Mouse (Mus musculus) hindbrain, embryonic 12.5 days (tissue): Measurements from ENCODE around the gene B3galt4. TPM values are rescaled to one million over a fixed set of nuclear protein-coding genes. Genes with fewer than 3 reads are reported as not detected.
"Not testable (repeated sequence)": the region's sequence is repeated elsewhere in the genome, so short reads cannot be mapped to it uniquely, and the experiment has no call there.

ENCODE experiments used
- ATAC-seq: fragments of 200-750 bp; cut with Nextera tagmentation; 2 replicates; pipeline ENCODE4 v1.8.0; 2017; ENCODE audit warnings: moderate TSS enrichment; ENCODE audit not compliant: low FRiP score
- H3K27ac ChIP-seq: fragments of 300-500 bp; sonication (generic); 2 replicates; pipeline ENCODE4 v1.5.1; 2016; ENCODE audit warnings: mild to moderate bottlenecking
- H3K27me3 ChIP-seq: fragments of 300-500 bp; sonication (generic); 2 replicates; pipeline ENCODE4 v1.6.1; 2016; ENCODE audit warnings: mild to moderate bottlenecking
- H3K36me3 ChIP-seq: fragments of 300-500 bp; sonication (generic); 2 replicates; pipeline ENCODE4 v1.6.1; 2016; ENCODE audit warnings: mild to moderate bottlenecking
- H3K4me1 ChIP-seq: fragments of 300-500 bp; sonication (generic); 2 replicates; pipeline ENCODE4 v1.6.1; 2016
- H3K4me2 ChIP-seq: fragments of 300-500 bp; sonication (generic); replicated peaks from 2 replicates; pipeline ENCODE4 v1.6.1; 2016; ENCODE audit warnings: mild to moderate bottlenecking
- H3K4me3 ChIP-seq: fragments of 300-500 bp; sonication (generic); 2 replicates; pipeline ENCODE4 v1.5.1; 2016; ENCODE audit warnings: mild to moderate bottlenecking
- H3K9ac ChIP-seq: fragments of 300-500 bp; sonication (generic); 2 replicates; pipeline ENCODE4 v1.6.1; 2016; ENCODE audit warnings: mild to moderate bottlenecking, moderate library complexity
- H3K9me3 ChIP-seq: fragments of 300-500 bp; sonication (generic); replicated peaks from 2 replicates; pipeline ENCODE4 v1.6.1; 2016; ENCODE audit warnings: mild to moderate bottlenecking
- WGBS: fragments of 180-500 bp; shearing (Covaris S2); methylation state at CpG from one replicate; pipeline ENCODE4 v1.1.7; 2016; 5-methylcytosine and 5-hydroxymethylcytosine counted together
- polyA plus RNA-seq: library from polyadenylated mRNA; unstranded; fragments of >200 nt; fragmentation: Nextera tagmentation; extraction: Ambion mirVana; gene quantifications from 2 replicates; pipeline ENCODE4 v1.2.1, GENCODE M21; 2016

Gene B3galt4
- polyA plus RNA-seq = 9.9 TPM in 2 replicates

- under 1% methylated on average over 45 of the region's 45 CpGs for WGBS
- no peaks in the 10 kb centered on the region for H3K27me3 ChIP-seq
Measured at GRCm38 (mm10) chr17:33951021-33951946, at the start of gene B3galt4. TSS of gene B3galt4 (minus strand) at chr17:33951488.

GRCm38 (mm10) chr17:34000796-34001195 is 49.5 kb upstream of the B3galt4 start:
- not testable (repeated sequence) for H3K4me2 ChIP-seq, H3K9ac ChIP-seq, H3K27ac ChIP-seq, H3K9me3 ChIP-seq, ATAC-seq, H3K36me3 ChIP-seq
- Histone ChIP-seq H3K4me1 (peaks cover 14% of the 10 kb centered on the region), H3K27me3 (peaks cover 49% of the 10 kb centered on the region), H3K4me3 (peak overlapping the region; percentile 53; the same call in 1 of the 2 replicates)
- 42% methylated on average over 2 of the region's 2 CpGs for WGBS

More at GRCm38 (mm10) chr17:33951021-33951946, at the start of gene B3galt4:
- peak within 1 kb of the TSS; percentile 74 for H3K9ac ChIP-seq
- H3K4me1 ChIP-seq = peaks cover 56% of the 10 kb centered on the region
- no peaks in the 10 kb centered on the region for H3K9me3 ChIP-seq
- peak; percentile 72 for ATAC-seq
- H3K4me2 ChIP-seq = peak within 1 kb of the TSS; percentile 87
- H3K27ac ChIP-seq = peak within 1 kb of the TSS; percentile 91
- peaks cover 53% of the 10 kb centered on the region for H3K36me3 ChIP-seq
- peak within 1 kb of the TSS; percentile 44 for H3K4me3 ChIP-seq

GRCm38 (mm10) chr17:34000150-34000537 is 48.9 kb upstream of the B3galt4 start, which contains the start of gene H2-K1:
TSS of gene H2-K1 (minus strand) at chr17:34000347.
- Histone ChIP-seq H3K27me3 (peaks cover 49% of the 10 kb centered on the region), H3K4me2 (peak within 1 kb of the TSS; percentile 96), H3K36me3 (no peaks in the 10 kb centered on the region), H3K9ac (peak within 1 kb of the TSS; percentile 59), H3K27ac (no peak within 1 kb of the TSS), H3K4me1 (peaks cover 14% of the 10 kb centered on the region), H3K9me3 (no peaks in the 10 kb centered on the region), H3K4me3 (peak within 1 kb of the TSS; percentile 53)
- ATAC-seq = peak; percentile 81
- under 1% methylated on average over 30 of the region's 30 CpGs for WGBS

- Histone ChIP-seq H3K36me3 (no peaks in the 10 kb centered on the region), H3K4me2 (peak overlapping the region; percentile 96), H3K4me3 (peak overlapping the region; percentile 53), H3K27ac (no peak overlapping the region), H3K4me1 (peaks cover 14% of the 10 kb centered on the region), H3K27me3 (peaks cover 49% of the 10 kb centered on the region), H3K9me3 (no peaks in the 10 kb centered on the region), H3K9ac (peak overlapping the region; percentile 59)
- ATAC-seq = peak; percentile 46
- WGBS = 4% methylated on average over 87 of the region's 87 CpGs
Measured at GRCm38 (mm10) chr17:33999341-34000149, 48.3 kb upstream of the B3galt4 start.

- not testable (repeated sequence) for H3K27ac ChIP-seq, ATAC-seq
- 59% methylated on average over 5 of the region's 5 CpGs for WGBS
Measured at GRCm38 (mm10) chr17:33998697-33999096, 47.4 kb upstream of the B3galt4 start.

GRCm38 (mm10) chr17:33997025-33997424 is 45.7 kb upstream of the B3galt4 start:
- WGBS = 86% methylated on average over 2 of the region's 2 CpGs
- peaks cover 14% of the 10 kb centered on the region for H3K4me1 ChIP-seq
- H3K36me3 ChIP-seq, H3K27ac ChIP-seq, H3K4me2 ChIP-seq, H3K9me3 ChIP-seq, H3K9ac ChIP-seq, H3K4me3 ChIP-seq, ATAC-seq: not testable (repeated sequence)
- H3K27me3 ChIP-seq = peaks cover 44% of the 10 kb centered on the region

More at GRCm38 (mm10) chr17:33998697-33999096, 47.4 kb upstream of the B3galt4 start:
- Histone ChIP-seq H3K27me3 (peaks cover 49% of the 10 kb centered on the region), H3K4me1 (peaks cover 14% of the 10 kb centered on the region)
- H3K4me3 ChIP-seq, H3K9me3 ChIP-seq, H3K36me3 ChIP-seq, H3K9ac ChIP-seq, H3K4me2 ChIP-seq: not testable (repeated sequence)

- Histone ChIP-seq H3K4me3 (no peak overlapping the region), H3K9me3 (no peaks in the 10 kb centered on the region), H3K27me3 (peaks cover 30% of the 10 kb centered on the region), H3K4me1 (peaks cover 14% of the 10 kb centered on the region), H3K9ac (no peak overlapping the region), H3K4me2 (no peak overlapping the region), H3K36me3 (no peaks in the 10 kb centered on the region), H3K27ac (no peak overlapping the region)
- no peak for ATAC-seq
- WGBS = 68% methylated on average over 3 of the region's 3 CpGs
Measured at GRCm38 (mm10) chr17:33995651-33996050, 44.4 kb upstream of the B3galt4 start.

GRCm38 (mm10) chr17:33994959-33995358 is 43.7 kb upstream of the B3galt4 start:
- ATAC-seq = no peak
- H3K9me3 ChIP-seq = no peaks in the 10 kb centered on the region
- H3K36me3 ChIP-seq = no peaks in the 10 kb centered on the region
- H3K9ac ChIP-seq = no peak overlapping the region
- peaks cover 23% of the 10 kb centered on the region for H3K27me3 ChIP-seq
- H3K4me3 ChIP-seq = no peak overlapping the region
- no peak overlapping the region for H3K27ac ChIP-seq
- no peak overlapping the region for H3K4me2 ChIP-seq
- H3K4me1 ChIP-seq = peaks cover 8% of the 10 kb centered on the region
- 92% methylated on average over 8 of the region's 8 CpGs for WGBS

- H3K27me3 ChIP-seq = peaks cover 9% of the 10 kb centered on the region
- H3K4me1 ChIP-seq = no peaks in the 10 kb centered on the region
- H3K36me3 ChIP-seq = no peaks in the 10 kb centered on the region
- no peak overlapping the region for H3K4me2 ChIP-seq
- H3K9me3 ChIP-seq = no peaks in the 10 kb centered on the region
- H3K4me3 ChIP-seq = no peak overlapping the region
- 31% methylated on average over 10 of the region's 10 CpGs for WGBS
- no peak overlapping the region for H3K9ac ChIP-seq
- ATAC-seq = no peak; the same call in 1 of the 2 replicates
- H3K27ac ChIP-seq = no peak overlapping the region
Measured at GRCm38 (mm10) chr17:33991788-33992664, 40.7 kb upstream of the B3galt4 start.

GRCm38 (mm10) chr17:33982136-33982535 is 30.8 kb upstream of the B3galt4 start:
- not testable (repeated sequence) for H3K9ac ChIP-seq, H3K9me3 ChIP-seq, H3K27ac ChIP-seq, H3K36me3 ChIP-seq, ATAC-seq
- H3K27me3 ChIP-seq = peaks cover 38% of the 10 kb centered on the region
- H3K4me3 ChIP-seq = peak overlapping the region; percentile 50; the same call in 1 of the 2 replicates
- 10% methylated on average over 8 of the region's 8 CpGs for WGBS
- H3K4me2 ChIP-seq = peak overlapping the region; percentile 66
- peaks cover 13% of the 10 kb centered on the region for H3K4me1 ChIP-seq

GRCm38 (mm10) chr17:33981192-33981909 is 30.1 kb upstream of the B3galt4 start:
- under 1% methylated on average over 27 of the region's 27 CpGs for WGBS
- peak; percentile 96 for ATAC-seq

More at GRCm38 (mm10) chr17:33981192-33981909, 30.1 kb upstream of the B3galt4 start:
- Histone ChIP-seq H3K27me3 (peaks cover 43% of the 10 kb centered on the region), H3K4me3 (peak overlapping the region; percentile 50), H3K27ac (peak overlapping the region; percentile 92), H3K9ac (peak overlapping the region; percentile 67), H3K4me1 (peaks cover 13% of the 10 kb centered on the region), H3K4me2 (peak overlapping the region; percentile 66)
- not testable (repeated sequence) for H3K9me3 ChIP-seq, H3K36me3 ChIP-seq
